Mouse (Mus musculus): ENCODE results near the gene Trappc6a. TPM values are rescaled to one million over a fixed set of nuclear protein-coding genes. Genes with fewer than 3 reads are reported as not detected.

The Trappc6a gene
- polyA plus RNA-seq, 1 experiment: 23.5 TPM

GRCm38 (mm10) chr7:19524420-19525104, 16.4 kb downstream of the Trappc6a start:
- no peaks in the 10 kb centered on the region for H3K36me3 ChIP-seq (ENCODE audit: control insufficient read depth, insufficient read depth, low read length, poor library complexity, severe bottlenecking)
- no peaks in the 10 kb centered on the region for H3K27me3 ChIP-seq (ENCODE audit: control insufficient read depth, insufficient read depth, low read length, poor library complexity, severe bottlenecking)
- H3K9me3 ChIP-seq (replicated peaks; ENCODE audit: control insufficient read depth, insufficient read depth, low read length, poor library complexity, severe bottlenecking): no peaks in the 10 kb centered on the region
- TF ChIP-seq POLR2A (IDR thresholded peaks at IDR 0.05; ENCODE audit: insufficient read depth, low read length) (no peak), EP300 (IDR thresholded peaks at IDR 0.05; ENCODE audit: insufficient read depth, low read depth, low read length) (no peak), CTCF (IDR thresholded peaks at IDR 0.05; ENCODE audit: low read depth, low read length) (no peak)
- H3K27ac ChIP-seq (ENCODE audit: insufficient read depth, low read length): no peak overlapping the region
- H3K9ac ChIP-seq (ENCODE audit: low read depth, poor library complexity, severe bottlenecking): 0 out of 2 replicates have a peak overlapping the region, but pooled peaks have one; percentile 6
- H3K4me3 ChIP-seq (ENCODE audit: low read depth, low read length): peak overlapping the region; percentile 37
- H3K4me1 ChIP-seq (ENCODE audit: control insufficient read depth, insufficient read depth, low read length): no peaks in the 10 kb centered on the region

- no peak overlapping the region for H3K4me3 ChIP-seq (ENCODE audit: low read depth, low read length)
- no peaks in the 10 kb centered on the region for H3K36me3 ChIP-seq (ENCODE audit: control insufficient read depth, insufficient read depth, low read length, poor library complexity, severe bottlenecking)
- H3K27ac ChIP-seq (ENCODE audit: insufficient read depth, low read length): no peak overlapping the region
- no peaks in the 10 kb centered on the region for H3K27me3 ChIP-seq (ENCODE audit: control insufficient read depth, insufficient read depth, low read length, poor library complexity, severe bottlenecking)
- no peak for TF ChIP-seq POLR2A (IDR thresholded peaks at IDR 0.05; ENCODE audit: insufficient read depth, low read length)
- TF ChIP-seq CTCF (IDR thresholded peaks at IDR 0.05; ENCODE audit: low read depth, low read length): no peak
- no peak for TF ChIP-seq EP300 (IDR thresholded peaks at IDR 0.05; ENCODE audit: insufficient read depth, low read depth, low read length)
- H3K9me3 ChIP-seq (replicated peaks; ENCODE audit: control insufficient read depth, insufficient read depth, low read length, poor library complexity, severe bottlenecking): no peaks in the 10 kb centered on the region
- no peak overlapping the region for H3K9ac ChIP-seq (ENCODE audit: low read depth, poor library complexity, severe bottlenecking)
- H3K4me1 ChIP-seq (ENCODE audit: control insufficient read depth, insufficient read depth, low read length): no peaks in the 10 kb centered on the region
These were observed 16.9 kb downstream of the Trappc6a start for GRCm38 (mm10) chr7:19525105-19525481.

GRCm38 (mm10) chr7:19531077-19531476, 22.9 kb downstream of the Trappc6a start:
- no peak for TF ChIP-seq POLR2A (IDR thresholded peaks at IDR 0.05; ENCODE audit: insufficient read depth, low read length)
- TF ChIP-seq EP300 (IDR thresholded peaks at IDR 0.05; ENCODE audit: insufficient read depth, low read depth, low read length): no peak
- TF ChIP-seq CTCF (IDR thresholded peaks at IDR 0.05; ENCODE audit: low read depth, low read length): no peak
- no peaks in the 10 kb centered on the region for H3K9me3 ChIP-seq (replicated peaks; ENCODE audit: control insufficient read depth, insufficient read depth, low read length, poor library complexity, severe bottlenecking)
- no peaks in the 10 kb centered on the region for H3K27me3 ChIP-seq (ENCODE audit: control insufficient read depth, insufficient read depth, low read length, poor library complexity, severe bottlenecking)
- H3K27ac ChIP-seq (ENCODE audit: insufficient read depth, low read length): no peak overlapping the region
- no peak overlapping the region for H3K4me3 ChIP-seq (ENCODE audit: low read depth, low read length)
- no peak overlapping the region for H3K9ac ChIP-seq (ENCODE audit: low read depth, poor library complexity, severe bottlenecking)
- peaks cover 2% of the 10 kb centered on the region for H3K4me1 ChIP-seq (ENCODE audit: control insufficient read depth, insufficient read depth, low read length)
- no peaks in the 10 kb centered on the region for H3K36me3 ChIP-seq (ENCODE audit: control insufficient read depth, insufficient read depth, low read length, poor library complexity, severe bottlenecking)

- Histone ChIP-seq H3K27me3 (ENCODE audit: control insufficient read depth, insufficient read depth, low read length, poor library complexity, severe bottlenecking) (no peaks in the 10 kb centered on the region), H3K9ac (ENCODE audit: low read depth, poor library complexity, severe bottlenecking) (no peak overlapping the region), H3K4me1 (ENCODE audit: control insufficient read depth, insufficient read depth, low read length) (peaks cover 2% of the 10 kb centered on the region), H3K36me3 (ENCODE audit: control insufficient read depth, insufficient read depth, low read length, poor library complexity, severe bottlenecking) (no peaks in the 10 kb centered on the region), H3K4me3 (ENCODE audit: low read depth, low read length) (no peak overlapping the region), H3K9me3 (replicated peaks; ENCODE audit: control insufficient read depth, insufficient read depth, low read length, poor library complexity, severe bottlenecking) (no peaks in the 10 kb centered on the region), H3K27ac (ENCODE audit: insufficient read depth, low read length) (no peak overlapping the region)
- TF ChIP-seq EP300 (IDR thresholded peaks at IDR 0.05; ENCODE audit: insufficient read depth, low read depth, low read length): no peak
- no peak for TF ChIP-seq CTCF (IDR thresholded peaks at IDR 0.05; ENCODE audit: low read depth, low read length)
- TF ChIP-seq POLR2A (IDR thresholded peaks at IDR 0.05; ENCODE audit: insufficient read depth, low read length): no peak
These were observed 24.0 kb downstream of the Trappc6a start for GRCm38 (mm10) chr7:19532240-19532639.

- Histone ChIP-seq H3K27ac (ENCODE audit: insufficient read depth, low read length) (no peak overlapping the region), H3K4me3 (ENCODE audit: low read depth, low read length) (no peak overlapping the region), H3K27me3 (ENCODE audit: control insufficient read depth, insufficient read depth, low read length, poor library complexity, severe bottlenecking) (no peaks in the 10 kb centered on the region), H3K9ac (ENCODE audit: low read depth, poor library complexity, severe bottlenecking) (no peak overlapping the region), H3K4me1 (ENCODE audit: control insufficient read depth, insufficient read depth, low read length) (peaks cover 2% of the 10 kb centered on the region), H3K9me3 (replicated peaks; ENCODE audit: control insufficient read depth, insufficient read depth, low read length, poor library complexity, severe bottlenecking) (no peaks in the 10 kb centered on the region), H3K36me3 (ENCODE audit: control insufficient read depth, insufficient read depth, low read length, poor library complexity, severe bottlenecking) (no peaks in the 10 kb centered on the region)
- TF ChIP-seq POLR2A (IDR thresholded peaks at IDR 0.05; ENCODE audit: insufficient read depth, low read length) (no peak), EP300 (IDR thresholded peaks at IDR 0.05; ENCODE audit: insufficient read depth, low read depth, low read length) (no peak), CTCF (IDR thresholded peaks at IDR 0.05; ENCODE audit: low read depth, low read length) (no peak)
These were observed 26.5 kb downstream of the Trappc6a start for GRCm38 (mm10) chr7:19534676-19535075.

- TF ChIP-seq POLR2A (IDR thresholded peaks at IDR 0.05; ENCODE audit: insufficient read depth, low read length) (no peak), EP300 (IDR thresholded peaks at IDR 0.05; ENCODE audit: insufficient read depth, low read depth, low read length) (no peak), CTCF (IDR thresholded peaks at IDR 0.05; ENCODE audit: low read depth, low read length) (no peak)
- H3K27me3 ChIP-seq (ENCODE audit: control insufficient read depth, insufficient read depth, low read length, poor library complexity, severe bottlenecking): no peaks in the 10 kb centered on the region
- H3K36me3 ChIP-seq (ENCODE audit: control insufficient read depth, insufficient read depth, low read length, poor library complexity, severe bottlenecking): no peaks in the 10 kb centered on the region
- H3K27ac ChIP-seq (ENCODE audit: insufficient read depth, low read length): no peak overlapping the region
- H3K4me1 ChIP-seq (ENCODE audit: control insufficient read depth, insufficient read depth, low read length): no peaks in the 10 kb centered on the region
- H3K4me3 ChIP-seq (ENCODE audit: low read depth, low read length): no peak overlapping the region
- H3K9ac ChIP-seq (ENCODE audit: low read depth, poor library complexity, severe bottlenecking): no peak overlapping the region
- no peaks in the 10 kb centered on the region for H3K9me3 ChIP-seq (replicated peaks; ENCODE audit: control insufficient read depth, insufficient read depth, low read length, poor library complexity, severe bottlenecking)
These were observed 32.8 kb downstream of the Trappc6a start for GRCm38 (mm10) chr7:19540771-19541566.
